Mouse (Mus musculus): ENCODE data around the gene Fbxo48.

Fbxo48 gene

DNA sequence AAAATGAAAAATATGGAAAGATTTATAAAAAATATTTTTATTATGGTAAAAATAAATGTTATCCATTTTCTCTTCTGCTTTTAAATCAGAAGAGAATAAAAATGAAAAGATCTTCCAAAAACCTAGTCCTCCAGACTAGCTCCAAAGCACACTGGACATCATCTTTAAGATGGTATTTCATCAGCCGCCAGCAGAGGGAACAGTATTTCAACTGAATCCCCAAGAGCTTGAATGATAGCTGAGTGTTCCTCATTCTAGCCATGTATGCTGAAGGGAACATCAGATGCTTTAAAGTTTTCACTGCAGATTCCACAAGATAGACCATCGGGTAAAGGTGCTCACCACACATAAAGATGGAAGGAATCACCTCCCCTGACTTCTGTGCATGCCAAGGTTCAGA, 16.6 kb downstream of the Fbxo48 start:
- ATAC-seq (ENCODE audit: insufficient number of reproducible peaks, low FRiP score, low TSS enrichment) = peak; percentile 58; the same call in 1 of the 2 replicates

DNA sequence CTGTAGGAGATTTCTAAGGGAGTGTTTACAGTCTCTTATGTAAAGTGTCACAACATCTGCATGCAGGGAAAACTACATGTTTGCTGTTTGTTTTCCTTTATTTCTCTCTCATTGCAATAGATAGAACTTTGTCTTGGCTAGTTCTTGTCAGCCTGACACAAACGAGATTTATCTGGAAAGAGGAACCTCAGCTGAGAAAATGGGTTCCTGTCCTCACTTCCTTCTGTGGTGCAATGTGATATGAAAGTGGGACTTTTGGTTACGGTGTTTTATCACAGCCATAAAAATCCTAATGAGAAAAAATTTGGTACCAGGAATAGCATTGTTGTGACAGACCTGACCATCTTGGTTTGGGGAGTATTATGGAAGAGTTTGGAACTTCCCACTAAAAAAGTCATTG, 18.5 kb downstream of the Fbxo48 start:
- no peak for ATAC-seq (ENCODE audit: insufficient number of reproducible peaks, low FRiP score, low TSS enrichment)

DNA sequence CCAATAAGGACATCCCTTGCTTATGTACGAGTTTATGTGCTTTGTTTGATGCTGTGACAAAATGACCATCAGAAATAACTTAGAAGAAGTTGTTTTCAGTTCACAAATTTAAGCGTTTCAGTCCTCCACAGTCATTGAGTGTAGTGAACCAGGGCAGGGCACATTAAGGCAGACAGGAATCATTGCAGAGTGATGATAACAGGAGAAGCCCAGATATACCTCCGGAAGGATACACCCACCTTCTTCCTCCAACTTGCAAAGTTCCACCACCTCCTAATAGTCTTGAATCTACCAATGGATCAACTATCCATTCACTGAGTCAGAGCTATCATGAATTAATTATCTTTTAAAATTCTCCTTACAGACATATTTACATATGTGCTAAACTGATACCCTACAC, 20.9 kb downstream of the Fbxo48 start:
- ATAC-seq (ENCODE audit: insufficient number of reproducible peaks, low FRiP score, low TSS enrichment) = no peak

GRCm38 (mm10) chr11:16973086-16973485, 21.9 kb downstream of the Fbxo48 start:
- no peak for ATAC-seq (ENCODE audit: insufficient number of reproducible peaks, low FRiP score, low TSS enrichment)

DNA sequence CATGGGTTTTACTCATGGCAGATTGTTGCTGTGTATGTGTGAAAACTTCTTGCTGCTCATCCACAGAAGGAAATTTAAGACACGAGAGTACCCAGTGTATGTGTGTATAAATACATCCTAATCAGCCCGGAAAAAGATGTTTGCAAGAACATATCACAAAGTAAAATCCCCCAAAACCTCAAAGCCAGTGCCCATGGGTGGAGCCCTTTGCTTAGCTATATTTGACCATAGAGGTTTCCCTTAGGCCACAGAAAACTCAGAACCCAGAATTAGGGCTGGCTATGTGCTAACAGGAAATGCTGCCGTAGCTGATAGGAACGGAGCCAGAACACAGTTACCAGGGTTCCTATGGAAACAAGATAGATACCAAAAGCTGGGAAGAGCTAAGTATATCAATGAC, 25.8 kb downstream of the Fbxo48 start:
- no peak for ATAC-seq (ENCODE audit: insufficient number of reproducible peaks, low FRiP score, low TSS enrichment)

DNA sequence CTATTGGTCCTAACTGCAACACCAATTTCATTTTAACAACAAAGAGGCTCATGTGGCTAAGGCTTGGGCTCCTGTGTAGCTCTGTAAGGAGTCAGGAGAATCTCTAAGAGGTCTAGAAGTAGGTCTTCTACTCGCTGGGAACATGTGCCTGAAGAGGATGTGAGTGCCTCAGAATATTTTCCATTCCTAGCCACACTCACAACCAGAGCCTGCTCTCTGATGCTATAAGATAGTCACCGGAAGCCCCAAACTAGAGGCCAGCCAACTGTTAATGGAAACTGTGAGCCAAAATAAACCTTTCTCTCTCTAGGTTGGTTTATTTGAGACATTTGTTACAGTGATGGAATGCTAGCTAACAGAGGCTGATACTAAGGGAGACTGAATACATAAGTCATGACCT, 26.4 kb downstream of the Fbxo48 start:
- ATAC-seq (ENCODE audit: insufficient number of reproducible peaks, low FRiP score, low TSS enrichment) = no peak

- ATAC-seq (ENCODE audit: insufficient number of reproducible peaks, low FRiP score, low TSS enrichment) = no peak
Observed at GRCm38 (mm10) chr11:16978161-16978707, 27.1 kb downstream of the Fbxo48 start.

GRCm38 (mm10) chr11:16986550-16987187, 35.5 kb downstream of the Fbxo48 start:
- ATAC-seq (ENCODE audit: insufficient number of reproducible peaks, low FRiP score, low TSS enrichment) = no peak

DNA sequence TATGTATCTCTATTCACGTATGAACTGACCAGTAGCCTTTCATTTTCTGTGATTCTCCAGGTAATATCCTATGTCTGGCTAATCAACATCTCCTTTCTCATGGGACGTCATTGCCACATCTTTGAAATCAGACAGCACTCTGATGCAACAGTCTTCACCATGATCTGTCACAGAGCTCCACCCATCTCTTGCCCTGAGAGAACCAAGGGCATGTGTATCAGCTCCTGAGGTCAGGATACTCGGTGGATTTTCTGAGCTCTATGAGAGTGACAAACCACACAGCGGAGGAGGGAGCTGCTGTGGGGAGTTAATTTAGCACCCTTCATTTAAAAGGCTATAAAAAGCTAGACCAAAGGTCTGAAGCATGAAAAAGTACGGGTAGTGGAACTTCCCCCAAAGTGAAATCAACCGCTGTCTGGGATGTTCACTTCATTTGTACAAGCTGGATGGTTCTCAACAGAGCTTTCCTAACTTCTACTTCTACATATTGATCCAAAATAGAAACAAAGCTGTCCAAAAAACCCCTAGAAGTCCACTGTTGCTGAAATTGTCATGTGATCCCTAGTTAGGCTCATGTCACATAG, 36.7 kb downstream of the Fbxo48 start:
- ATAC-seq (ENCODE audit: insufficient number of reproducible peaks, low FRiP score, low TSS enrichment) = no peak

DNA sequence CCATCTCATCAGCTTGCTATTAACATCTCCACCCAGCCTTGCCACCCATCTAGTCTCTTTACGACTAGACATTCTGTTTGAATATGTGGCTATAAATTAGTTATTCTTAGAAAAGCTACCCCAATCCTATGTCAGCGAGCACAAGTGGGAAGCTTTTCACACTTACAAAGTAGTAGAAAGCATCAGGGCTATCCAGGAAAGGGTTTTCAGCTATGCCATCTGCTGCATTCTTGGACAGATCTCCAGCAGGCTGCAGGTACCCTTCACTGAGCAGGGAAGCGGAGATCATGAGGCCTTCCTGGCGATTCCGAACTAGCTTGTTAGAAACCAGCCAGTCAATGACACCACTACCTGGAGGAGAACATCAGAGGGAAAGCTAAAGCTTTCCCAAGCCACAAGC, 38.7 kb downstream of the Fbxo48 start:
- no peak for ATAC-seq (ENCODE audit: insufficient number of reproducible peaks, low FRiP score, low TSS enrichment)

DNA sequence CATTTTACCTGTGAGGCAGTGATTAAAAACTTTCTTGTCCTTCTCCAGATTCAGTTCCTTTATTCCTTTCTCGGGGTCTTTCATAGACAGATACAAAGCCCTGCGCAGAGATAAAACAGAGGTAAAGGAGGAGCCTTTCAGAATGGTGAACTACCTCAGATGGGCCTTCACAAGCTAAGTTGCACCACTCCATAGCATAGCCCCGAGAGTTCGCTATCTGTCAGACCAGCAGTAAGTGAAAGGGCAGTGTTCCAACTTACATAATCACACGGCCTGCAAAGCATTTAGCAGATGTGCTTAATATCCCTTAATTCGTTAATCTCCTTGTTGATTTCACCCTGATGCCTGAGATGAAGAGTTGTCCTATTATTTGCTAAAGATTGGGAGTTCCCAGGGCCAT, 41.7 kb downstream of the Fbxo48 start:
- no peak for ATAC-seq (ENCODE audit: insufficient number of reproducible peaks, low FRiP score, low TSS enrichment)

DNA sequence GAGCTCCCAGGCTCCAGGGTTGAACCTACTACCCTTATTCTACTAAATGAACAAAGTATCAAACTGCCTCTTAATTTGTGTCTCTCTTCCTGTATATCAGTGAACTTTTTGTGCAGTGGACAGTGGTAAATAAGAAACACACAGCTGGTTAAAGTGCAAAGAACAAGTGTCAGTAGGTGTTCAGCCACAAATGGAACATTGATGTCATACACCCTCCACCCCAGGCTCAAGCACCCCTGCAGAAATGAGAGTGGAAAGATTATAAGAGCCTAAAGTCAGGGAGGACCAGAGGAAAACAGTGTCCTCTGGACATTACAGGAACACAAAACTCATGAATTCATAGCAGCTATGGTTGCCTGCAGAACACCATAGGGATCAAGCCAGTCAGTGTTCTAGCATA, 45.6 kb downstream of the Fbxo48 start:
- no peak for ATAC-seq (ENCODE audit: insufficient number of reproducible peaks, low FRiP score, low TSS enrichment)

- no peak for ATAC-seq (ENCODE audit: insufficient number of reproducible peaks, low FRiP score, low TSS enrichment)
Observed at GRCm38 (mm10) chr11:16997465-16997864, 46.3 kb downstream of the Fbxo48 start.

DNA sequence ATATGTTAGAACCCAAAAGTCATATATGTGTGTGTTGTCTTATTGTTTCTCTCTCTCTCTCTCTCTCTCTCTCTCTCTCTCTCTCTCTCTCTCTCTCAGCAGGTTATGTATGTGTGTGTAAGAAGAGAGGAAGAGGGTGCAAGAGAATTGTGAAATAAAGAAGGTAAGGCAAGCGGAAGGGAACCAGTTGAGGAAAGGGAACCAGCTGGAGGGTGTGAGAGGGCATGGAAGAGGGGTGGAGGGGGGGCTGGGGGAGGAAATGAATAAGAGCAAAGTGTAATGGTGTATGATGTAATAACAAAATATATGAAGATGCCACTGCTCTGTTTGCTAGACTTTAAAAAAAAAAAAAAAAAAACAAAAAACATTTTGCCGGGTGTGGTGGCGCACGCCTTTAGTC, 48.2 kb downstream of the Fbxo48 start:
- no peak for ATAC-seq (ENCODE audit: insufficient number of reproducible peaks, low FRiP score, low TSS enrichment)

- ATAC-seq (ENCODE audit: insufficient number of reproducible peaks, low FRiP score, low TSS enrichment) = no peak
Observed at GRCm38 (mm10) chr11:16999933-17000332, 48.8 kb downstream of the Fbxo48 start.

GRCm38 (mm10) chr11:17000353-17001334, 49.5 kb downstream of the Fbxo48 start:
- ATAC-seq (ENCODE audit: insufficient number of reproducible peaks, low FRiP score, low TSS enrichment) = no peak

DNA sequence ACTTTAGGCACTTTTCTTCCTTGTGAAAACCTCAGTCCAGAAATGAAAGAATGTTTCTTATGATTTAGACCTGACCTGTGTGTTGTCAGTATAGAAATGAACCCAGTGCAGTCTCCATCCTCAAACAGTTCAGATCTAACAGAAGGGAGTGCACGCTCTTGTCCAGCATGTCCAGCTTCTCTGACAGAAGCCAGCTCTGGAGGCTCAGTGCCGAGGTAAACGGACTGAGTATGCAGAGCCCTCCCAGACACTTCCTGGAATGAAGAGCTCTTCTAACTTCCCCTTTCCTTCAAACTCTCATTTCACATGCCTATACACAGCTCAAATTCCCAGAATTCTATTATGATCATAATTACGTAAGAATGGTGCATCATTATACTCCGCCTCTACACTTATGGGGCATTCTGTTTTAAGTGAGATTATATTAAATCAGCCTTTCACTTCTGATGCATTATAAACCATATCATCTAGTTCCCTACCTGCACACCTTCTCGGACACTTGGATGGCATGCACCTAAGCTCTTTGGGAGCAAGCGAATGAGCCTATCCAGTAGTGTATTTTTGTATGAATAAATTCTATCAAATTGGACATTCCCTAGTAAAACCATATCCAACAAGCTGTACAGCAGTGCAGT, 51.7 kb downstream of the Fbxo48 start:
- ATAC-seq (ENCODE audit: insufficient number of reproducible peaks, low FRiP score, low TSS enrichment) = no peak

DNA sequence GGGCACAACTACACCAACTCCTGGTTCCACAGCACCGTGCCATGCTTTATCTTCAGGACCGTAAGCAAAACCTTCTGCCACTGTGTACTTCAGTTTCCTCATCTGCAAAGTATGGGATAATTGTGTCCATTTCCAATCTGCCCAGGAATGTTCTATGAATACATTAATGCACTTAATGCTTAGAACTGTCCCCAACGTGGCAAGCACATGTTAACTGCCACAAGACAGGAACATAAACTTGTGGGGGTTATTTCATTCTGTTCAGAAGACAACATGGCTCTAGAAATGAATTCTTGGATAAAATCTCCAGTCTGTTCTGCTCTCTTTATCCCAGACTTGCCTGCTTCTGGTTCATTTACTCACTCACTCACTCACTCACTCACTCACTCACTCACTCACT, 52.6 kb downstream of the Fbxo48 start:
- ATAC-seq (ENCODE audit: insufficient number of reproducible peaks, low FRiP score, low TSS enrichment) = no peak
